Mouse (Mus musculus): ENCODE measurements around the gene Fam83c. TPM values are rescaled to one million over a fixed set of nuclear protein-coding genes. Genes with fewer than 3 reads are reported as not detected.

Gene Fam83c
- polyA plus RNA-seq, 1 experiment from 2014 or later: 0.13 TPM

GRCm38 (mm10) chr2:155806548-155806947 is 28.1 kb downstream of the Fam83c start:
- Histone ChIP-seq H3K27me3 (ENCODE audit: control insufficient read depth, insufficient read depth, low read depth, low read length) (no peaks in the 10 kb centered on the region), H3K9ac (ENCODE audit: low read length) (no peak overlapping the region), H3K36me3 (ENCODE audit: control insufficient read depth, insufficient read depth, low read length) (no peaks in the 10 kb centered on the region), H3K27ac (ENCODE audit: low read length) (no peak overlapping the region), H3K4me3 (ENCODE audit: low read length) (no peak overlapping the region), H3K9me3 (ENCODE audit: control insufficient read depth, low read length) (no peaks in the 10 kb centered on the region), H3K4me2 (ENCODE audit: low read depth, low read length) (no peak overlapping the region), H3K4me1 (replicated peaks; ENCODE audit: control insufficient read depth, insufficient read depth, low read length) (no peaks in the 10 kb centered on the region)
- WGBS: 53% methylated on average over 5 of the region's 5 CpGs
- no peak for ATAC-seq (ENCODE audit: low read depth)

- Histone ChIP-seq H3K4me1 (replicated peaks; ENCODE audit: control insufficient read depth, insufficient read depth, low read length) (no peaks in the 10 kb centered on the region), H3K27ac (ENCODE audit: low read length) (no peak overlapping the region), H3K4me2 (ENCODE audit: low read depth, low read length) (no peak overlapping the region), H3K9me3 (ENCODE audit: control insufficient read depth, low read length) (no peaks in the 10 kb centered on the region), H3K4me3 (ENCODE audit: low read length) (no peak overlapping the region), H3K27me3 (ENCODE audit: control insufficient read depth, insufficient read depth, low read depth, low read length) (no peaks in the 10 kb centered on the region), H3K36me3 (ENCODE audit: control insufficient read depth, insufficient read depth, low read length) (no peaks in the 10 kb centered on the region), H3K9ac (ENCODE audit: low read length) (no peak overlapping the region)
- WGBS: 76% methylated on average over 6 of the region's 6 CpGs
- ATAC-seq (ENCODE audit: low read depth): no peak
These were observed 28.8 kb downstream of the Fam83c start for GRCm38 (mm10) chr2:155805925-155806255.

GRCm38 (mm10) chr2:155805231-155805924 is 29.3 kb downstream of the Fam83c start:
- Histone ChIP-seq H3K9me3 (ENCODE audit: control insufficient read depth, low read length) (no peaks in the 10 kb centered on the region), H3K27me3 (ENCODE audit: control insufficient read depth, insufficient read depth, low read depth, low read length) (no peaks in the 10 kb centered on the region), H3K4me1 (replicated peaks; ENCODE audit: control insufficient read depth, insufficient read depth, low read length) (no peaks in the 10 kb centered on the region), H3K4me3 (ENCODE audit: low read length) (no peak overlapping the region), H3K4me2 (ENCODE audit: low read depth, low read length) (no peak overlapping the region), H3K9ac (ENCODE audit: low read length) (no peak overlapping the region), H3K36me3 (ENCODE audit: control insufficient read depth, insufficient read depth, low read length) (no peaks in the 10 kb centered on the region), H3K27ac (ENCODE audit: low read length) (no peak overlapping the region)
- 22% methylated on average over 6 of the region's 6 CpGs for WGBS
- ATAC-seq (ENCODE audit: low read depth): no peak

GRCm38 (mm10) chr2:155804053-155804452 is 30.6 kb downstream of the Fam83c start:
- ATAC-seq (ENCODE audit: low read depth): no peak
- H3K4me1 ChIP-seq (replicated peaks; ENCODE audit: control insufficient read depth, insufficient read depth, low read length): no peaks in the 10 kb centered on the region
- no peaks in the 10 kb centered on the region for H3K9me3 ChIP-seq (ENCODE audit: control insufficient read depth, low read length)
- H3K4me3 ChIP-seq (ENCODE audit: low read length): no peak overlapping the region
- H3K36me3 ChIP-seq (ENCODE audit: control insufficient read depth, insufficient read depth, low read length): no peaks in the 10 kb centered on the region
- no peak overlapping the region for H3K4me2 ChIP-seq (ENCODE audit: low read depth, low read length)
- H3K27ac ChIP-seq (ENCODE audit: low read length): no peak overlapping the region
- no peaks in the 10 kb centered on the region for H3K27me3 ChIP-seq (ENCODE audit: control insufficient read depth, insufficient read depth, low read depth, low read length)
- WGBS: 58% methylated on average over 5 of the region's 5 CpGs
- H3K9ac ChIP-seq (ENCODE audit: low read length): no peak overlapping the region

- Histone ChIP-seq H3K4me1 (replicated peaks; ENCODE audit: control insufficient read depth, insufficient read depth, low read length) (no peaks in the 10 kb centered on the region), H3K27ac (ENCODE audit: low read length) (no peak overlapping the region), H3K27me3 (ENCODE audit: control insufficient read depth, insufficient read depth, low read depth, low read length) (no peaks in the 10 kb centered on the region), H3K36me3 (ENCODE audit: control insufficient read depth, insufficient read depth, low read length) (no peaks in the 10 kb centered on the region), H3K9me3 (ENCODE audit: control insufficient read depth, low read length) (no peaks in the 10 kb centered on the region), H3K4me2 (ENCODE audit: low read depth, low read length) (no peak overlapping the region), H3K9ac (ENCODE audit: low read length) (no peak overlapping the region), H3K4me3 (ENCODE audit: low read length) (no peak overlapping the region)
- ATAC-seq (ENCODE audit: low read depth): no peak
- 52% methylated on average over 3 of the region's 3 CpGs for WGBS
These were observed 31.9 kb downstream of the Fam83c start for GRCm38 (mm10) chr2:155802761-155803160.

- no peak overlapping the region for H3K9ac ChIP-seq (ENCODE audit: low read length)
- no peaks in the 10 kb centered on the region for H3K27me3 ChIP-seq (ENCODE audit: control insufficient read depth, insufficient read depth, low read depth, low read length)
- no peaks in the 10 kb centered on the region for H3K4me1 ChIP-seq (replicated peaks; ENCODE audit: control insufficient read depth, insufficient read depth, low read length)
- no peaks in the 10 kb centered on the region for H3K36me3 ChIP-seq (ENCODE audit: control insufficient read depth, insufficient read depth, low read length)
- WGBS: 53% methylated on average over 3 of the region's 3 CpGs
- H3K9me3 ChIP-seq (ENCODE audit: control insufficient read depth, low read length): no peaks in the 10 kb centered on the region
- no peak overlapping the region for H3K27ac ChIP-seq (ENCODE audit: low read length)
- no peak overlapping the region for H3K4me2 ChIP-seq (ENCODE audit: low read depth, low read length)
- H3K4me3 ChIP-seq (ENCODE audit: low read length): no peak overlapping the region
- ATAC-seq (ENCODE audit: low read depth): no peak
These were observed 36.0 kb downstream of the Fam83c start for GRCm38 (mm10) chr2:155798613-155799012.

- H3K9me3 ChIP-seq (ENCODE audit: control insufficient read depth, low read length): no peaks in the 10 kb centered on the region
- no peaks in the 10 kb centered on the region for H3K4me1 ChIP-seq (replicated peaks; ENCODE audit: control insufficient read depth, insufficient read depth, low read length)
- no peak overlapping the region for H3K4me3 ChIP-seq (ENCODE audit: low read length)
- no peak for ATAC-seq (ENCODE audit: low read depth)
- H3K4me2 ChIP-seq (ENCODE audit: low read depth, low read length): no peak overlapping the region
- 75% methylated on average over 12 of the region's 12 CpGs for WGBS
- H3K9ac ChIP-seq (ENCODE audit: low read length): no peak overlapping the region
- H3K27ac ChIP-seq (ENCODE audit: low read length): no peak overlapping the region
- H3K27me3 ChIP-seq (ENCODE audit: control insufficient read depth, insufficient read depth, low read depth, low read length): no peaks in the 10 kb centered on the region
- H3K36me3 ChIP-seq (ENCODE audit: control insufficient read depth, insufficient read depth, low read length): no peaks in the 10 kb centered on the region
These were observed 39.8 kb downstream of the Fam83c start for GRCm38 (mm10) chr2:155794674-155795445.

GRCm38 (mm10) chr2:155792899-155793298 is 41.8 kb downstream of the Fam83c start:
- Histone ChIP-seq H3K9ac (ENCODE audit: low read length) (no peak overlapping the region), H3K9me3 (ENCODE audit: control insufficient read depth, low read length) (no peaks in the 10 kb centered on the region), H3K27ac (ENCODE audit: low read length) (no peak overlapping the region), H3K4me3 (ENCODE audit: low read length) (no peak overlapping the region), H3K4me2 (ENCODE audit: low read depth, low read length) (no peak overlapping the region), H3K36me3 (ENCODE audit: control insufficient read depth, insufficient read depth, low read length) (no peaks in the 10 kb centered on the region), H3K27me3 (ENCODE audit: control insufficient read depth, insufficient read depth, low read depth, low read length) (no peaks in the 10 kb centered on the region), H3K4me1 (replicated peaks; ENCODE audit: control insufficient read depth, insufficient read depth, low read length) (no peaks in the 10 kb centered on the region)
- WGBS: 31% methylated on average over 12 of the region's 12 CpGs
- no peak for ATAC-seq (ENCODE audit: low read depth)

- no peaks in the 10 kb centered on the region for H3K36me3 ChIP-seq (ENCODE audit: control insufficient read depth, insufficient read depth, low read length)
- 57% methylated on average over 18 of the region's 18 CpGs for WGBS
- H3K4me2 ChIP-seq (ENCODE audit: low read depth, low read length): no peak overlapping the region
- no peak overlapping the region for H3K9ac ChIP-seq (ENCODE audit: low read length)
- ATAC-seq (ENCODE audit: low read depth): no peak
- no peak overlapping the region for H3K4me3 ChIP-seq (ENCODE audit: low read length)
- H3K27me3 ChIP-seq (ENCODE audit: control insufficient read depth, insufficient read depth, low read depth, low read length): no peaks in the 10 kb centered on the region
- no peak overlapping the region for H3K27ac ChIP-seq (ENCODE audit: low read length)
- no peaks in the 10 kb centered on the region for H3K9me3 ChIP-seq (ENCODE audit: control insufficient read depth, low read length)
- H3K4me1 ChIP-seq (replicated peaks; ENCODE audit: control insufficient read depth, insufficient read depth, low read length): no peaks in the 10 kb centered on the region
These were observed 46.4 kb downstream of the Fam83c start for GRCm38 (mm10) chr2:155787949-155788931.

Measured in lung, embryonic 16.5 days (tissue).